Mouse (Mus musculus) forebrain, embryonic 14.5 days (tissue): ENCODE measurements around the gene Eme1. TPM values are rescaled to one million over a fixed set of nuclear protein-coding genes. Genes with fewer than 3 reads are reported as not detected.

Experiments
- polyA plus RNA-seq: library from polyadenylated mRNA; unstranded; fragments of >200 nt; fragmentation: Nextera tagmentation; extraction: Ambion mirVana; gene quantifications from 2 replicates; pipeline ENCODE4 v1.2.1, GENCODE M21; 2014

Gene Eme1
- polyA plus RNA-seq, 1 experiment from 2014 or later, result 13.6 TPM

Other genes starting within 250 kb of the Eme1 start
- gene Cacna1g, start 179.8 kb downstream of the Eme1 start, polyA plus RNA-seq, result 7.0 and 7.1 TPM in 2 replicates
- gene Spata20, start 167.8 kb downstream of the Eme1 start, polyA plus RNA-seq, result 0.43 and 0.67 TPM in 2 replicates
- gene Epn3, start 154.0 kb downstream of the Eme1 start, polyA plus RNA-seq, result 0.30 and 0.41 TPM in 2 replicates
- 1.8 and 2.1 TPM in 2 replicates for gene Mycbpap, start 132.2 kb downstream of the Eme1 start, polyA plus RNA-seq
- 3.9 and 4.1 TPM in 2 replicates for gene Rsad1, start 104.7 kb downstream of the Eme1 start, polyA plus RNA-seq
- 0.17 TPM in 2 replicates for gene Chad, start 88.9 kb downstream of the Eme1 start, polyA plus RNA-seq
- gene Acsf2, start 52.1 kb downstream of the Eme1 start, polyA plus RNA-seq, result 2.1 and 2.3 TPM in 2 replicates
- 120 and 137 TPM in 2 replicates for gene Lrrc59, start 24.2 kb downstream of the Eme1 start, polyA plus RNA-seq
- gene Mrpl27, start 197 bp downstream of the Eme1 start, polyA plus RNA-seq, result 100 and 111 TPM in 2 replicates
- 6.9 and 8.2 TPM in 2 replicates for gene Xylt2, start 23.6 kb upstream of the Eme1 start, polyA plus RNA-seq
- not detected in 2 replicates for gene Gm11541, start 50.5 kb upstream of the Eme1 start, polyA plus RNA-seq
- gene Cdc34b, start 87.8 kb upstream of the Eme1 start, polyA plus RNA-seq, result not detected in 2 replicates
- not detected in 2 replicates for gene Tmem92, start 128.7 kb upstream of the Eme1 start, polyA plus RNA-seq